Mouse (Mus musculus) brain, embryonic 14.5 days (tissue): Measurements from ENCODE around the gene Hspa1b.
"Not testable (repeated sequence)": the region's sequence is repeated elsewhere in the genome, so short reads cannot be mapped to it uniquely, and the experiment has no call there.

ENCODE experiments used
- CTCF ChIP-seq: fragments of 200-500 bp; IDR thresholded peaks from 2 replicates; pipeline ENCODE4 v1.5.1; 2012; ENCODE audit warnings: inconsistent platforms, mild to moderate bottlenecking, moderate library complexity, borderline replicate concordance; ENCODE audit not compliant: insufficient read depth, insufficient read length; ENCODE audit errors: extremely low read depth
- POLR2A ChIP-seq: fragments of 200-500 bp; IDR thresholded peaks from 2 replicates; pipeline ENCODE4 v1.6.1; 2012; ENCODE audit warnings: mild to moderate bottlenecking, inconsistent platforms, borderline replicate concordance; ENCODE audit not compliant: poor library complexity, insufficient read depth, insufficient read length, severe bottlenecking; ENCODE audit errors: extremely low read depth

GRCm38 (mm10) chr17:34957291-34957690 is 1.7 kb downstream of the Hspa1b start:
- TF ChIP-seq CTCF, POLR2A: not testable (repeated sequence)
